Mouse (Mus musculus): ENCODE results near the gene Zg16. TPM values are rescaled to one million over a fixed set of nuclear protein-coding genes. Genes with fewer than 3 reads are reported as not detected.

Zg16 gene
- polyA plus RNA-seq, 1 experiment from 2014 or later, result not detected

DNA sequence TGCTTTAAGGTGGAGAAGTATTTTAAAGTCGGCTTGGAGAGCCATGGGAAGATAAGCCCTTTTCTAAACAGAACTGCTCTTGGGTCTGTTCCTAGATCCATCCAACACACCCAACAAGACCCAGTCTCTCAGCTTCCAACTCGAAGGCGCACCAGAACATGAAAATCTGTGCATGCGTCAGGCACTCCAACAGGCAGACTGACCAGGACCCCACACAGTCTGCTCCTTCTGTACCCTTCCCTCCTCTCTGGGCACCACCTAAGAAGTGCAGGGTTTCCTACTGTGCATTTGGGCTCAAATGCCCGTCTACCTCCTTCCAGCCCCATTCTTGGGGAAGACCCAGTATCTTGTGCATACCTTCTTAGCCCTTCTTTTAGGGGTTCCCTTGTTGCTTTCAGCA, 66.6 kb downstream of the Zg16 start:
- H3K27ac ChIP-seq, result peak overlapping the region; percentile 86
- no peaks in the 10 kb centered on the region for H3K27me3 ChIP-seq (ENCODE audit: insufficient read depth, poor library complexity, severe bottlenecking)
- no peaks in the 10 kb centered on the region for H3K9me3 ChIP-seq
- H3K36me3 ChIP-seq, result peaks cover 47% of the 10 kb centered on the region
- DNase-seq (ENCODE audit: low spot score), result no peak
- H3K4me1 ChIP-seq (replicated peaks), result peaks cover 93% of the 10 kb centered on the region
- H3K4me3 ChIP-seq, result peak overlapping the region; percentile 90
- 32% methylated on average over 5 of the region's 5 CpGs for whole genome bisulfite sequencing

DNA sequence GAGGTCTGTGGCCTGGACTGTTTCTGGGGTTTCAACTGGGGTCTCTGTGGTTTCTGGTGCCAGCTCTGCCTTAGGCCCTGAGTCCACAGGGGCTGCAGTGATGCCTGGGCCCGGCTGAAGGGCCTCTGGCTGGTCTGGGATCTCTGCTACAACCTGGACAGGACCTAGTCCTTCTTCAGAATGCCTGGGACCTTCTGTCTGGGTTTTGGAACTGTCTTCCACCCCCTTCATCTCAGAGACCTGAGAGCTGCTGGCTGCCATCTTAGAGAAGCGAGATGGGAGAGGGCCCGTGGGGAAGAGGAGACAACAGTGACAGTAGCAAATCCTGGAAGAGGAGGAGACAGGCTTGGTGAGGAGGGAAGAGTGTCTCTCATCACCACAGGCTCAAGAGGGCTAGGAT, 67.1 kb downstream of the Zg16 start:
- no peak for DNase-seq (ENCODE audit: low spot score)
- Histone ChIP-seq H3K4me1 (replicated peaks) (peaks cover 93% of the 10 kb centered on the region), H3K4me3 (peak overlapping the region; percentile 90), H3K27me3 (ENCODE audit: insufficient read depth, poor library complexity, severe bottlenecking) (no peaks in the 10 kb centered on the region), H3K9me3 (no peaks in the 10 kb centered on the region), H3K27ac (peak overlapping the region; percentile 86), H3K36me3 (peaks cover 47% of the 10 kb centered on the region)
- 62% methylated on average over 3 of the region's 3 CpGs for WGBS

DNA sequence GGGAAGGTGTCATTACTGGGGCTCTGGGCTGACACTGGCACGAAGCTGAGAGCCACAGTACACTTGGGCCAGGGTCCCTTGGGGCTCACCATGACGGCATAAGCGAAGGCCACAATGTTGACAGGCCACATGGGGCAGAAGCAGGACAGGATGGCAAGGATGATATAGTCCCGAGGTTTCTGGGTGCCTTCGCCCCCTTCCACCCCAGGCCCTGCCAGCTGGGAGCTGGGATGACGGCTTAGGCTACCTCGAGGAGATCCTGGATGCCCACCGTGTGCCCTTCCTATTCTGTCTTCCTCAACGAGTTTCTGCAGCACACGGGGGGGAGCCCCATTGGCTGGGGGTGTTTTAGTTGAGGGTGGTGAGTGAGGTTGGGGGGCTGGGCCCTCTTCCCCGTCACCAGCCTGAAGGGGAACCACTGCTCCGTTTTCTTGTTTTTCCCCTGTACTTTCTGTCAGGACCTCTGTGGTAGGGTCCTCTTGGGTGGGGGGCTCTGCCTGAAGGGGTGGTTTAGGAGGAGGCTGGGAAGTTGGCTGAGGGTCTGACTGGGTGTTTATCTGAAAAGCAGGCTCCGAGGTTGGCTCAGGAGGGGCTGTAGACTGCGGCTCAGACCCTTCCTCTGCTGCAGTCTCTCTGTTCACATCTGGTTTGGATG, 67.7 kb downstream of the Zg16 start:
- Histone ChIP-seq H3K27ac (peak overlapping the region; percentile 98), H3K4me3 (peak overlapping the region; percentile 90; the same call in 1 of the 2 replicates), H3K36me3 (peaks cover 47% of the 10 kb centered on the region), H3K9me3 (no peaks in the 10 kb centered on the region), H3K27me3 (ENCODE audit: insufficient read depth, poor library complexity, severe bottlenecking) (no peaks in the 10 kb centered on the region), H3K4me1 (replicated peaks) (peaks cover 93% of the 10 kb centered on the region)
- WGBS, result 77% methylated on average over 14 of the region's 14 CpGs
- DNase-seq (ENCODE audit: low spot score), result no peak

DNA sequence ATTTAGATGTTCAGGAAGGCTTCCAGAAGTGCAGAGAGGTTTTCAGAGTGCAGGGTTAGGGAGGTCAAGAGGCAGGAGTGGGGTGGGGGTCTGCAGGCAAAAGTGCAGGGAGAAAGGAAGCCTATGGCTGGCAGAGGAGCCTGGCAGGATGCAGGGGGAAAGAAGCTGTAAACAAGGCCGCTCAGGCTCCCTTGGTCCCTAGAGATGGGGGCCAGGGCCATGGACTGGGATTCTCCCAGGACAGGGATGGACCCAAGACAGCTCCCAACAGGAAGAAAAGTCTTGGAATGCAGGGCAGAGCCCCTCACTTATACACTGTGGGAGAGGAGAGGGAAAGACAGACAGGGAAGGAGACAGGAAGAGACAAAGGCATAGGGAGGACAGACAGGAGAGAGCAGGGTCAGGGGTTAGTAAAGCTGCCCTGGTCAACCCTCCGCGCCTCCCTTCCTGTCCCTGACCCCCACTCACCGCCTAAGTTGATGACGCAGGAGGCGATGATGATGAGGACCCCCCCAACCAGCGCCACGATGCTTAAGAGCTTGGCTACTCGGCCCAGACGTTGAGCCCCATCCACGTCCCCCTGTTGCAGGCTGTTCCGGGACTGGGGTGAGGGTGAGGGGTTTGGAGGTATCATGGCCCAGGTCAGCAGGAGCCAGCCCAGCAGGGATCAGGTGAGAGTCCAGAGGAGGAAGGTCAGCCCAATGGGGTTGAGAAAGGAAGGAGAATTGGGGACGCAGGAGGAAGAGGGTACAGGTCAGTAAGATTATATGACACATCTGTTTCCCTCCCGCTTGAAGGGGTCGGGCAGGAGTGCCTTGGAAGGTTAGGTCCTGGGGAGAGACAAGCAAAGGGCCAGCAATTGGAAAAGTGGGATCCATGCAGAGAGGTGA, 68.5 kb downstream of the Zg16 start:
- no peak for DNase-seq (ENCODE audit: low spot score)
- peaks cover 47% of the 10 kb centered on the region for H3K36me3 ChIP-seq
- H3K4me3 ChIP-seq, result peak overlapping the region; percentile 90; the same call in 1 of the 2 replicates
- H3K27me3 ChIP-seq (ENCODE audit: insufficient read depth, poor library complexity, severe bottlenecking), result no peaks in the 10 kb centered on the region
- H3K4me1 ChIP-seq (replicated peaks), result peaks cover 91% of the 10 kb centered on the region
- peak overlapping the region; percentile 98 for H3K27ac ChIP-seq
- H3K9me3 ChIP-seq, result no peaks in the 10 kb centered on the region
- WGBS, result 80% methylated on average over 15 of the region's 15 CpGs

DNA sequence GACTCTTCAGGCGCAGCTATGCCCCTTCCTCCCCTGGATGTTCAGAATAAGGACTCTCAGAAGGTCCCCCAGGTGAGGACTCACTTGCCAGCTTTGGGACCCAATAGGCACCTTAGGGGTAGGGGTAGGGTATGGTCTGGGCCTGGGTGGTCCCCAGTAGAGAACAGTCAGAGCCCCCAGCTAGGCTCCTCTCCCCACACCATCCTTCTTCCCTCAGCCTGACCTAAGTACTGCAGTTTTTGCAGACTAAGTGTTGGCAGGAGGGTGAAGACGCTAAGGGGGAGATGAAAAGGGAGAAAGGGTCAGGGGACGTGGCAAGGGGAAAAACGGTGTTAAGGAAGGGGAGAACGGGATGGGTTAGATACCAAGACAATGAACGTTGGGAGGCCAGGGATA, 69.2 kb downstream of the Zg16 start:
- H3K27ac ChIP-seq, result peak overlapping the region; percentile 98
- peaks cover 47% of the 10 kb centered on the region for H3K36me3 ChIP-seq
- peak overlapping the region; percentile 90; the same call in 1 of the 2 replicates for H3K4me3 ChIP-seq
- 54% methylated on average over 6 of the region's 6 CpGs for WGBS
- no peaks in the 10 kb centered on the region for H3K27me3 ChIP-seq (ENCODE audit: insufficient read depth, poor library complexity, severe bottlenecking)
- peaks cover 88% of the 10 kb centered on the region for H3K4me1 ChIP-seq (replicated peaks)
- H3K9me3 ChIP-seq, result no peaks in the 10 kb centered on the region
- DNase-seq (ENCODE audit: low spot score), result no peak

DNA sequence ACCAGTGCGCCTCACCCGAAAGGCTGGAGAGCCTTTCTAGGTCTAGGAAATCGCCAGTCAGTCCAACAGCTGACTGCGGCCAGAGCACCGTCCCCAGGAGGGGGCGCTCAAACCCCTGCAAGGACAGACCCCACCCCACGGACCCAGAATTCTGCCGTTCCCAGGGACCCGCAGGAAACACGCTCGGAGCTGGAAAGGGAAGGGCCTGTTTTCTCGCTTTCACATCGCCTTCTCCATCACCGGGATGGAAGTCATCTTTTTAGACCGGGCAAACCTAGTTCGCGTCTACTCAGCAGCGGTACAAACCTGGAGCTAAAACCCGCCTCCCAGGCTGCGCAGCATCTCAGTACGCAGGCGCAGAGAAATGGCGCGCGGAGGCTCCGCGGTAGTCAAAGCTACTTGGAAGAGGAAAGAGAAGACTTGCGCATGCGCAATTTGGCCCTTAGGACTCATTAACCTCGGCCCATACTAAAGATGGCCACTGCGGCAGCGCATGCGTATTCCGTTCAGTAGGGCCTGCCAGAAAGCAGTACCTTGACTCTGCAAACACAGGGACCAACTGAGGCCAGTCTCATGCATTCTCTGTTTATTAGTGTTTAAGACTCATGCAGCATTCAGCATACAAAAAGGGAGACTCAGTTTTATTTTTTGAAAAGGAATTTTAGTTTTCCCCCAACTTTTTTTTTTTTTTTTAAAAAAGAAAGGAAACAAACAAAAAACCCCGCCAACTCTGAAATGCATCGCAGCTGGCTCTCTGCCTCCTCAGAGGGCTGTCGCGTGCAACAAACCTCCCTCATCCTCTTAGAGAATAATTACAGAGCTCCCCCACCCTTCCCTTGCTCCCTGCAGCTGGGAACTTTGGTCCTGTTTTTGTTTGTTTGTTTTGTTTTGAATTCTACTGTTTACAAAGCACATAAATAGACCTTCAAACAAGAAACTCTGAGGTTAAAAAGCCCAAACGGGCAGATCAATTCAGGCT, 69.9 kb downstream of the Zg16 start, which contains the start of gene Pagr1a:
Gene Pagr1a (minus strand): TSS at position 382 of the 979 bp plus-strand sequence.
- H3K4me1 ChIP-seq (replicated peaks), result peaks cover 81% of the 10 kb centered on the region

DNA sequence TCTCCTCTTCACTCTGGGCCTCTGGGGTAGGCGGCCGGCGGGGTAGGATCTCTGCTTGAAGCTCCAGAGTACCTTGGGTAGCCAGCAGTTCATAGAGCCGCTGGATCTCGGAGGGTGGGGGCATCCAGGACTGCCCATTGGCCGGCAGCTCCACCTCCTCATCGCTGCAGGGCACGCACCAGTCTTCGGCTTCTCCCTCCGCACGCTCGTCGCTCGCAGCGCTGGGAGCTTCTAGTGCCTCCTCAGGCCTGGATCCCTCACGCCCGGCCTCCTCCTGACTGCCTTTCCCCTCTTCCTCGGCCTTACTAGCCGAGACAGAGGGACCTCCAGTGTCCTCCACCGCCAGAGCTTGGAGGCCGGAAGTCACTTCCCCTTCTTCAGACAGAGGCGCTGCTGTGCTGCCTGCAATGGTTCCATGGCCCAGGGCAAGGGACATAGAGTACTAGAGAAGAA, 70.6 kb downstream of the Zg16 start:
- Histone ChIP-seq H3K4me1 (replicated peaks) (peaks cover 77% of the 10 kb centered on the region), H3K36me3 (peaks cover 48% of the 10 kb centered on the region)

More for the DNA sequence above, 69.9 kb downstream of the Zg16 start, which contains the start of gene Pagr1a:
- Histone ChIP-seq H3K4me3 (peak within 1 kb of the TSS; percentile 90), H3K27me3 (ENCODE audit: insufficient read depth, poor library complexity, severe bottlenecking) (no peaks in the 10 kb centered on the region), H3K36me3 (peaks cover 47% of the 10 kb centered on the region), H3K9me3 (no peaks in the 10 kb centered on the region), H3K27ac (peak within 1 kb of the TSS; percentile 98)
- 5% methylated on average over 39 of the region's 39 CpGs for WGBS
- peak; percentile 99 for DNase-seq (ENCODE audit: low spot score)

DNA sequence TGATC, 70.8 kb downstream of the Zg16 start, which contains the start of gene Pagr1b:
Gene Pagr1b (minus strand): TSS at position 4 of the 5 bp plus-strand sequence.
- H3K36me3 ChIP-seq, result peaks cover 50% of the 10 kb centered on the region
- H3K4me3 ChIP-seq, result peak within 1 kb of the TSS; percentile 87
- no peaks in the 10 kb centered on the region for H3K9me3 ChIP-seq
- H3K27me3 ChIP-seq (ENCODE audit: insufficient read depth, poor library complexity, severe bottlenecking), result no peaks in the 10 kb centered on the region
- H3K4me1 ChIP-seq (replicated peaks), result peaks cover 76% of the 10 kb centered on the region
- H3K27ac ChIP-seq, result peak within 1 kb of the TSS; percentile 98
- no peak for DNase-seq (ENCODE audit: low spot score)

More for the DNA sequence above, 70.6 kb downstream of the Zg16 start:
- WGBS, result under 1% methylated on average over 22 of the region's 22 CpGs
- peak overlapping the region; percentile 87 for H3K4me3 ChIP-seq
- no peaks in the 10 kb centered on the region for H3K9me3 ChIP-seq
- peak overlapping the region; percentile 98 for H3K27ac ChIP-seq
- H3K27me3 ChIP-seq (ENCODE audit: insufficient read depth, poor library complexity, severe bottlenecking), result no peaks in the 10 kb centered on the region
- DNase-seq (ENCODE audit: low spot score), result no peak

DNA sequence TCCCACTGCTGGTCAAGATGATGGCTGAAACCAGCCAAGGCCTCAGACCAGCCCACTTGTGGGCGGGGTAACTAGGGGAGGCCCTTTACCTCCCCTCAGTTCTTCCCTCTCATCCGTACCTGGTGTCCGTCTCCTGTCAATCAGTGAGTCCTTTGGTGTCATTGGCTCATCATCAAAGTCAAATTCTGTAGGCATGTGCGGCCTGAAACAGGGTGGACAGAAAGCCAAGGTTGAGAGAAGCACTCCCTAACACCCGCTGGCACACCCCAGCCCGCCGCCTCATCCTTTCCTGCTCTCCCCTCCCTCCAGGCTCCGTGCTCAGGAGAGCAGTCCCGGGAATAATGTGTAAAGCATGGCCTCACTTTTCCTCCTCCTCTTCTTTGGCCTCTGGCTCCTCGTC, 71.0 kb downstream of the Zg16 start:
- 1% methylated on average over 10 of the region's 10 CpGs for WGBS
- H3K27ac ChIP-seq, result peak overlapping the region; percentile 98
- H3K4me3 ChIP-seq, result peak overlapping the region; percentile 87
- H3K4me1 ChIP-seq (replicated peaks), result peaks cover 74% of the 10 kb centered on the region
- DNase-seq (ENCODE audit: low spot score), result peak; percentile 49
- peaks cover 51% of the 10 kb centered on the region for H3K36me3 ChIP-seq
- H3K9me3 ChIP-seq, result no peaks in the 10 kb centered on the region
- no peaks in the 10 kb centered on the region for H3K27me3 ChIP-seq (ENCODE audit: insufficient read depth, poor library complexity, severe bottlenecking)

DNA sequence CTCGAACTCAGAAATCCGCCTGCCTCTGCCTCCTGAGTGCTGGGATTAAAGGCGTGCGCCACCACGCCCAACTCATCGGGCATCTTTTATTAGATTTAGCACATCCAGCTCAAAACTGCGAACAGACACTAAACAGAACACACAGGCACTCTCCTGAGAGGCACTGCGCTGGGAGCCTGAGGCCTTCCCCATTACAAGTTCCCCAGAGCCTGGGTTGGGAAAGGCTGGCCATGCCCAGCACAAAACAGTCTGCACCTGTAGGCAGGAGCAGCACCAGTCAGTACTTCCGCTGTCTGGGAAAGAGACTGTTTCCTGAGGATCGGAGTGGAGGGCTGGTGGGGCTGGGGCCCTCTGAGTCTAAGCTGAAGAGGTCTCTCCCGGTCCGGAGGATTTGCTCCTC, 72.1 kb downstream of the Zg16 start:
- Histone ChIP-seq H3K36me3 (peaks cover 51% of the 10 kb centered on the region), H3K27ac (peak overlapping the region; percentile 98; the same call in 1 of the 2 replicates), H3K4me3 (peak overlapping the region; percentile 87; the same call in 1 of the 2 replicates), H3K9me3 (no peaks in the 10 kb centered on the region), H3K4me1 (replicated peaks) (peaks cover 63% of the 10 kb centered on the region), H3K27me3 (ENCODE audit: insufficient read depth, poor library complexity, severe bottlenecking) (no peaks in the 10 kb centered on the region)
- DNase-seq (ENCODE audit: low spot score), result no peak
- 95% methylated on average over 12 of the region's 12 CpGs for WGBS

DNA sequence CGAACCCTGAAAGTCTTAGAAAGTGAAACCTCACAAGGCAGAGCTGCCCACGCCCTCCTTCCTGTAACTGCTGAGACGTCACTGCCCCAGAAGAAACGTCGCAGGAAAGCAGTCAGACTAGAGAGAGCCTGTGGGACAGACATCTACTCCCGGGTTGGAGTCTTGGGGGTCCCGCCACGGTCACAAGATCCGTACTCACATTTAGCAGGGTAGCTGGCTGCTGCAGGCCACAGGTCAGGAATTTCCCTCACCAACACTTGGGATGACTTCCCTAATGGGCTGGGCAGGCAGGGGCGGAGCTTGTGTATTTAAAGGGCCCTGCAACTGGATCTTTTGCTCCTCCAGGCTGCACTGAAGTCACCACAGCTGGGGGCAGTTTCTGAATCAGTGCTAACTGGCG, 72.8 kb downstream of the Zg16 start, which contains the start of gene Mvp:
Gene Mvp (minus strand): TSS at position 302 of the 400 bp plus-strand sequence.
- Histone ChIP-seq H3K27ac (peak within 1 kb of the TSS; percentile 98), H3K27me3 (ENCODE audit: insufficient read depth, poor library complexity, severe bottlenecking) (no peaks in the 10 kb centered on the region), H3K4me1 (replicated peaks) (peaks cover 58% of the 10 kb centered on the region), H3K9me3 (no peaks in the 10 kb centered on the region), H3K36me3 (peaks cover 47% of the 10 kb centered on the region), H3K4me3 (peak within 1 kb of the TSS; percentile 87)
- 66% methylated on average over 11 of the region's 11 CpGs for WGBS
- peak; percentile 26 for DNase-seq (ENCODE audit: low spot score)

DNA sequence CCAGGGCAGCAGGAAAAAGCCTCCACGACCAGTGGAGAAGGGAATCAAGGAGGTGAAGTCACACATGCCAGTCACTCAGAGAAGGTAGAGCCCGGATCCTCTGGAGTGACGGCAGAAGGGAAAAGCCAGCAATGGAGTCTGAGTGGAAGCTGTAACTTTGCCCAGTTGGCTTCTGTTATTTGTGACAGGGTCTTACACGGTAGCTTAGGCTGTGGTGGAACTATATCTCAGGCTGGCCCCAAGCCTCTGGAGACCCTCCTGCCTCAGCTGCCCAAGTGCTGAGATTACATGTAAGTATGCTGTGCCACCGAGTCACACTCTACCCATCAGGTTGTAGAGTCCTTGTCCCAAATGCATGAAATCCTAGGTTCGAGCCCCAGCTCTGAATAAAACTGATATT, 73.7 kb downstream of the Zg16 start:
- no peaks in the 10 kb centered on the region for H3K27me3 ChIP-seq (ENCODE audit: insufficient read depth, poor library complexity, severe bottlenecking)
- peaks cover 58% of the 10 kb centered on the region for H3K4me1 ChIP-seq (replicated peaks)
- no peaks in the 10 kb centered on the region for H3K9me3 ChIP-seq
- H3K4me3 ChIP-seq, result 0 out of 2 replicates have a peak overlapping the region, but pooled peaks have one; percentile 9
- H3K36me3 ChIP-seq, result peaks cover 46% of the 10 kb centered on the region
- WGBS, result 92% methylated on average over 6 of the region's 6 CpGs
- no peak for DNase-seq (ENCODE audit: low spot score)
- no peak overlapping the region for H3K27ac ChIP-seq
